Mouse (Mus musculus) right cerebral cortex, postnatal 36 days (tissue): Measurements from ENCODE around the gene Gimap7.

ENCODE experiments used
- DNase-seq, 2 experiments: peaks; one replicate each; pipeline ENCODE4 v3.0.0; 2022; ENCODE audit warnings: low spot score in 2 of 2, mixed read lengths in 1 of 2

Gimap7 gene

DNA sequence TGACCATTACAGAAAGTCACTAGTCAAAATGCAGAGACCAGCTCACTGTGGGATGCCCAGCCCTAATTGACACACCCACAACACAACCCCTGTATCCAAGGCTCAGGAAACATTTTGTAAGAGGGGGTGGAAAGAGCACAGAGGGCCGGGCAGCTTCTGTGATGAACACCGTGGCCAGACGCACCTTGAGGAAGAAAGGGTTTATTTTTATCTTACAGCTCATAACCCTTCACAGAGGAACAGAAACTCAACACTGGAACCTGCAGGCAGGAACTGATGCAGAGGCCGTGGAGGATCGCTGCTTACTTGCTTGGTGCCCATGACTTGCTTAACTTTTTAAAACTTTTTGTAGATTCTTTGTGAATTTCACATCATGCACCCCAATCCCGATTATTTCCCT, 25.5 kb upstream of the Gimap7 start:
- DNase-seq, result no peak

DNA sequence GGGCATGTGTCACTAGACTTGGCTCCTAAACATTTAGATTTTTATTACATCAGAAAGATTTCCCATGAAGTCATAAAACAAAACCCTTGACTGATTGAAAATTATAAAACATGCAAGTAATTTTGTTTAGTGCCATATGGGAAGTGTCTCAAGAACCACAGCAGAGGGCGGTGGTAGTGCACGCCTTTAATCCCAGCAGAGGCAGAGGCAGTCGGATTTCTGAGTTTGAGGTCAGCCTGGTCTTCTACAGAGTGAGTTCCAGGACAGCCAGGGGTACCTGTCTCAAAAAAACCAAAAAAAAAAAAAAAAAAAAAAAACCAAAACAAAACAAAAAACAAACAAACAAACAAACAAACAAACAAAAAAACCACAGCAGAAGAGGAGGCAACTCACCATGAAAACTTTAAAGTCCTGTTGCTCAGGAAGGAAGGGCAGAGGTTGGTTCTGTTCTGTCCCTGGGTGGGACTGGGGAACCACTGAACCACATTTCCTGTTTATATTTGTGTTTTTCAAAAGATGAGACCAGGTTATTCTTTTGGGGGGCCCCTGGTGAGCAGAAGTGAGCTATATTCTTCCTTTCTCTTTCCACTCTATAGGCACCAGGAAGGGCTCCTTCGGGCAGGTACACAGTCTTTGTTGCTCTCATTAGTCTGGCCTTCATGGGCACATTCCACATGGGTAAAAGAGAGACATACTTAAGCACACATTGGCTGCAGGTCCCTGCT, 21.4 kb upstream of the Gimap7 start:
- DNase-seq, result no peak

DNA sequence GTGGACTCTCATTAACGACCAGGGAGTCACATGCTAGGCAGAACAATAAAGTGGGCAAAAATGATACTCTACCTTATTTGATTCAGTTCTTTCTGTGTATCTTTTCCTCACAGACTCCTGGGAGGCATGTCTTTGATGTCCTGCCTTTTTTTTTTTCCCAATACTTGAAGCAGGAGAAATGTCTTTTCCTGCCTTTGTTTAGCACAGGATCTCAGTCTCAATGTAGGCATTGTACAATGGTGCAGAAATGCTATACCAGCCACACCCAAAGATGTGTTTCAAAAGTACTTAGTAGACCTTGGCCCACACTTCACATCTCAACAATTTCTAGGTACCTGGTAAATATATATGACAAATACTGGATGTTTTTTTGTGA, 20.9 kb upstream of the Gimap7 start:
- DNase-seq, result no peak

DNA sequence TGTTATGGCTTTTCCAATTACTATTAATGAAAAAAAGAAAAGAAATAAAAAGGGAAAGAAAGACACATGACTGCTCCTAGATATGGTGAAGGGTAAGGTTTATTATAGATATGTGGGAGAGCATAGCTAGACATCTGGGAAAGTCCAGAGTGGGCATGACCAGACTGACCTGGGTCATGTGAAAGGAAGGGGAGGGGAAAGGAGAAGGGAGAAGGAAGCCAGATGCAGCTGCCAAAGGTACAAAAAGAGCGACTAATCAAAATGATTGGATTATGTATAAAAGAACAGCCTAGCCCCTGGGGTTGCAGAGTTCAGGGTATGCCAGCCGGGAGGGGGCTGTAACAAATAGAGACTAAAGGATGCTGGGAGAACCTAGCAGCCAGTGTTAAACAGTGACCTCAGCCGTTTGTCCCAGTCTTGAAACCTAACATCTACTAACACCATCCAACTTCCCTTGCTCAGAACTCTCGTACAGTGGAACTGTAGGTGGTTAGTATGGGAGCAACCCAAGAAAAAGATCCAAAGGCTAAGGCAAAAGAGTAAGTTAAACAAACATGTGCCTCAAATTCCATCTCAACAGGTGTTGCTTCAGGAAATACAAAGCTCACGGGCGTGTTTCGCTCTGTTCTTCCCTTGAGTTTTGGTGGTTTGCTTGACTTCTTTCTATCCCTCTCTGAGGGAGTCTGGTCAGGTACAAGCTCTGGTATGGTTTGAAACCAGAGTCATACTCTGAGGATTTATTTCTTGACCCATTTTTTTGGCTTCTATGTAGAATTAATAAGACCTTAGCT, 20.2 kb upstream of the Gimap7 start:
- DNase-seq, result no peak

DNA sequence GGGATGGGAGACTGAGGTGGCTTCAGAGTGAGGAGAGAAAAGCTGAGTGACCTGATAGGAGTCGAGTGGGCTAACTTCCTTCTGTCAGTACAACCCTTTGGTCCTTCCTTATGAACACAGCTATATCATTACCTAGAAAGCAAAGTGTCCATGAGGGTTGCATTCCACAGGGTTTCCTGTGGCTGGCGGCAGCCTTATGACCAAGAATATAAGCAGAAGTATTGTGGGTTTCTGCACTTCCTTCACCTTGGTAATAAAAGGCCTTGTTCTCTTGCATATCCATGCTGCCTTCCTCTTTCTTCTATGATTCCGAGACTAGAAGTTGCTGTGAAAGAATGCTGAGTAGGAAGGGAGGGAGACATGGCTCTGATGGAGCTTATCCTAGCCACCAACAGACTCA, 19.5 kb upstream of the Gimap7 start:
- no peak for DNase-seq

DNA sequence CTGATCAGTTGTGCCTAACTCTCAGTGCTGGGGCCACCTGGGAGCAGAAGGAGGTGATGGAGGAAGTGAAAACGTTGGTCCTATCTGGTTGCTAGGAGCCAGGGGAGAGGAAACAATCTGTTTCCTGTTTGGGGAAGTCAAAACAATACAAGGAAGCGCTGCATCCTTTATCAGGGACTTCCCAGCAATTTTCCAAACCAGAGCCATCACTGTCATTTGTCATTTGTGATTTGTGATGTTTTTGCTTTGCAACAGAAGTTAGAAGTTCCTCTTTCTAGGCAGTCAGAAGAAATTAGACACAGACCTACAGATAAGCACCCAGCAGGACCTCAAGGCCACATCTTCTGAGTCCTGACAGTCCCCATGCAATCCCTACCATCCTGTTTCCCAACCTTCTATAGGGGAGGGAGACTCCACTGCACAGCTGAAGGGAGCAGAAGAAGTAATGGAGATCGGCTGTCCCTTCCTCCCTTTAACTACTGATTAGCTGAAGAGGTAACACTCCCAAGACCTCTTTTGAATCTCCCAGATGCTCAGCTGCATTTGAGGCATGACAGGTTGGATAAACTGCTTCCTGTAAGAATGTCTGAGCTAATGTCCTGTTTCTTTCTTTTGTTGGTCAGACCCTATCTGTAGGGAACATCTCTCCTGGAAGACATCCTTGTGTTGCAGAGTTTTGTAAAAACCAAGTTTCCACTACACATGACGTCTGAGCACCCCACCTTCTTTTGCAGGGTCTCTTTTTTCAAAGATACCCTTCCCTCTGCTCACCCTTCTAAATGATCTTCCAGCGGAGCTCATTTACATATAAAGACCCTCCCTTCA, 18.0 kb upstream of the Gimap7 start:
- no peak for DNase-seq

DNA sequence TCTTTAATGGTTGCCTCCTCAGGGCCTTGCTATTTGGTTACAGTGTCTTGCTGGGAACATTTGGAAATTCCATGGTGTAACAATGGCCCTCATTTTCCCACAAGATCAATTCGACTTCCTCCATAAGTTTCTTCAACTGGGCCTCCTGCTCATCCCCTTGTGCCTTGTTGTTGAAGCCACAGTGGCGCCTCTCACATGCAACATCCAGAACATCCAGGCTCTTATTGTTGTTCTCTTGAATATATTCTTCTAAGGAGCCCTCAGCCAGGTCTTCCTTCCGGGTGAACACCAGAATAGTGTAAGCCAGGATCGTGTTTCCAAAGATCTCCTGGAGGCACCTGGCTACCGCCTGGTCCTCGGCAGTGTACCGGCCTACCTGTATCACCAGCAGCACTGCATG, 16.3 kb upstream of the Gimap7 start:
- DNase-seq, result no peak

DNA sequence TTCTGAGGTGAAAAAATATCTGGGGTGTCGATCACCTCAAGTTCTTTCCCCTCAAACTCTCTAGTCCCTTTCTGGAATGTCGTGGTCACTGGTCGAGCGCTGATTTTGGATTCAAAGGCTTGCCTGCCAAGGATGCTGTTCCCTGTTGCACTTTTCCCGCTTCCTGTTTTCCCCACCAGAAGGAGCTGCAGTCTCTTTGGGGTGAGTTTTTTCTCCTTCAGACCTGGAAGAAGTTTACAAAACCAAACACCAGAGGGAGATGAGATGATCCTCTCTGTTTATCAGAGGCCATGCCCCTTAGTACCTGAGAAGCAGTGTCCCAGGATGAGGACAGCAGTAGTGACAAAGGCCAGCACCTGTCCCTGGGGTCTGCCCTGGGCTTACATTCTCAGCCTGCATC, 15.8 kb upstream of the Gimap7 start:
- no peak for DNase-seq

DNA sequence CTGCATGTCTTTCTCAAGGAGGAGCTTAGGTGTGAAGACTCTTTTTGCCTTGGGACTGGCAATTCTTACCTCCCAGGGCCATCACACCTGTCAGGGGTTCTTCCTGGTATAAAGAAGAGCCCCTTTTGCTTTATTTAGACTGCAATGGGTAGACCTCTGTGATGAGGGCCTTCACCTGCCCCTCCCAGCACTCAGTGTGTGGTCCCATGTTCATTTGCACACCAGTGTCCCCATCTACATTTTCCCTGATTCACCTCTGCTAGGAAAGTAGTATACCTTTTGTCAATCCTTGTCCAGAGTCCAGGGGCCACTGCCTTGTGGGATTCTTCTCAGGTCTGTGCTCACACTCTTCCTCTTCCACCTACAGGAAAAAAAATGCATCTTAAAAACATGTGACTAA, 14.3 kb upstream of the Gimap7 start:
- DNase-seq, result no peak

DNA sequence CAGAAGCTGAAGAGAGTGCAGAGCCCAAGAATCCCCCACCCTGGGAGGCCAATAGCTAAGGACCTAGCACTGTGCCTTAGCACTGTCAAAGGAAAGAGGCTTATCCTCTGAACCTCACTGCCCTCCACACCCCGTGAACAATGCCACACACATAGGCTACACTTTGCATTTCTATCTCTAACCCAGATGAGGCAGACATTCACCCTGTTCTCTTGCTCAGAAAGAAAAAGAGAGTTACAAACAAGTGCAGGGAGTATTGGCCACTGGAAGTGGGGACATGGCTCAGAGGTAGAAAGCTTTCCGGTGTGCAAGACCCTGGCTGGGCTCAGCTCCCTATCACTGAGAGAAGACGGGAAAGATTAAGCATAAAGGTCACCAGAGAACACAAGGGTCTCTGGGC, 12.3 kb upstream of the Gimap7 start:
- DNase-seq, result no peak

DNA sequence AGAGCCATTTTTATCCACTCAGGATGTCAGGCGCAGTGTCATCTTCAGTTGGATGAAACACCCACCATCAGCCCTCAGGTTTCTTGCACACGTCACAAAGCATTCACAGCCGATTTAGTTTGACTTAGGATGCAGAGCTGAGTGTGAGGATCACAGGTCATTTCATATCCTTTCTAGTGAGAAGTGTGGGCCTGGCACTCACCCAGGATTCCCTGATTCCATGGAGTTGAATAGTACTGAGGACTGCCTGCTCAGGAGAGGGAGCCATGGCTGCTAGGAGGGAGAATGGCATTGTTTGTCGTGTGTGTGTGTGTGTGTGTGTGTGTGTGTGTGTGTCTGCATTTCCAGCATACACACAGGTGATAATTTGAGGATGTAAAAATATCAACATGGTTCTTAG, 1.9 kb downstream of the Gimap7 start:
- no peak for DNase-seq

DNA sequence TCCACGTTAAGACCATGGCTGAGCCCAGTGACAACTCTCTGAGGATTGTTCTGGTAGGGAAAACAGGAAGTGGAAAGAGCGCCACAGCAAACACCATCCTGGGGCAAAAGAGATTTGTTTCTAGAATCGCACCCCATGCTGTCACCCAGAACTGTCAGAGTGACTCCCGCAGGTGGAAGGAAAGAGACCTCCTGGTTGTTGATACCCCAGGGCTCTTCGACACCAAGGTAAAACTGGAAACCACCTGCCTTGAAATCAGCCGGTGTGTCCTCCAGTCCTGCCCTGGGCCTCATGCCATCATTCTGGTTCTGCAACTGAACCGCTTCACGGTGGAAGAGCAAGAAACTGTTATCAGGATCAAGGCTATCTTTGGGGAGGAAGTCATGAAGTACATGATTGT, 5.0 kb downstream of the Gimap7 start:
- DNase-seq, result no peak

DNA sequence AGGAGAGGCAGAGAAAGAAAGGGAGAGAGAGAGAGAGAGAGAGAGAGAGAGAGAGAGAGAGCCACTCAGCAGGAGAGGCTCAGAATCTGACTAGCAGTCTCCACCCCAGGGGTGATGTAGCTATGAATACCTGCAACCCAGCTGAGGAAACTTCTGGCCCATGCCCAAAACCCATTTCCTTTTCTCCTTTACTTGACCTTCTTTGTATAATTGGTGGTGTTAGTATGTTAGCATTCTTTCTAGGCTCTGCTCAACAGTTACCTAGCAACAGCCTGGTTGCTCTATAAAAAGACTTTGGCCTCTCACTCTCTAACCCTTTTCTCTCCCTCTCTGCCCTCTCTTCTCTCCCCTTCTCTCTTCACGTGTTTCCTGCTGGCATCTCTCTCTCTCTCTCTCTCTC, 7.1 kb downstream of the Gimap7 start:
- DNase-seq, result no peak

DNA sequence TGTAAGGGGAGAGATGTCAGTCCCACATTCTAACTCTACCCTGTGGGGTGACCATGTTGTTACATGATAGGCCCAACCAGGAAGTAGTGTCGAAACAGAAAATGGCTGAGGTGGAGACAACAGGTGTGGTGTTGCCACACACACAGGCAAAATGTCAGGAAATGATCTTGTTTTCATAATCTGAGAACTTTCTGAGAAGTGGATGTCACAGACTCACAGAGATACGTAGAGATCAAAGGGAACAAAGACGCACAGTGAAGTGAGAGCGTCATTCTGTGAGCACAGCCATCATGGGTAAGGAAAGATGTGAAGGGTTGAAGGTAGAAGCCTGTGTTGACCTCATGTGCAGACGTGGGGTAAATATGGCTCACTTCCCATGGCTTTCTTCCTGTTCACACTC, 9.3 kb downstream of the Gimap7 start:
- no peak for DNase-seq

DNA sequence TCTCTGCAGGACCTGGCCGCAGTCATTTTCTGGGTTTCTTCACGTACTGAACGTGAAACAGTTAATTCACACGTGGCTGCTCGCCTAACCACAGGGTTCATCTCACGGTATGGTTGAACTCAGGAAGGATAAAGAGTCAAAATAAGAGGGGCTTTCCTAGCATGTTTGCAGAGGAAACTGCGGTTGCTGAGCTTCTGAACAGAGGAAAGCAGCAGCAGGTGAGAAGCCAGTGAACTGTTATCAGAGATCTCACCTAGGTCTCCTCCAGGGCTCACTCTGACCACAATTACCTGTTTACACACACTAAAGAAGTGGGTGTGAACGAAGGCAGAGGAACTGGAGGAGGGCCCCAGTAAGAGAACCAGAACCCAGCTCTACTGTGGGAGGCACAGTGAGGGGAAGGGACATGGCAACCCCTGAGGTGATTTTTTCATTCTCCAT, 14.5 kb downstream of the Gimap7 start:
- no peak for DNase-seq

DNA sequence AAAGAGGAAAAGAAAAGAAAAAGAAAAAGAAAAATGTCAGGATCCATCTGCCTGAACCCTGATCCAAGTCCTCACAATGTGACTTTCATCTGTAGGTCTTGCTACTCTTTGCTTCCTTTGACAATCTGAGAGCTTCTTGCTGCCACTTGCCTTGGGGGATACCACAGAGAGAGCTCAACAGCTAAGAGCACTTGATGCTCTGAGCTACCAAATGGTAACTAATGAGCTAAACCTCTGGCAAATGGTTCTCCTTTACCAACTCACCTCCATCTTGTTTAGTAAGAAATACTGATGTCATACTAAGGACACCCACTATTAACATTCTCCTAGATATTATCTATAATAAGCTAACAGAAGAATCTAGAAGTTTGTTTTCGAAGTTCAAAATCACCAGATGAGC, 15.2 kb downstream of the Gimap7 start:
- no peak for DNase-seq

DNA sequence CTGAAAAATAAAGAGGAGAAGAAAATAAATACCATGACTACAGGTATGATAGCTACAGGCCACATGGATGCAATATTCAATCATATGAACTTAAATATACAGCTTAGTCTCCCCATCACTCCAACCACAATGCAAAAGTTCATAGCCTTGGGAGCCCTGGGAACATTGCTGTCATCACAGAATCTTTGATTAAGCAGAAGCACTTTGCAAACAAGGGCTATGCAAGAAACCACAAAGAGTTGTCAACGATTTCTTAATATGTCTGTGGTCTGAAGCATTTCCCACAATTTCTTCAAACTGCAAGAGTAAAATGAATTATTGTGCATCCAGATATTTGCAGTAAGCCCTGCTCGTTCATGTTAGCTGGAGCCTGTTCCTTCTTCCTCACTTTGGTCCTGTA, 18.6 kb downstream of the Gimap7 start:
- DNase-seq, result no peak

DNA sequence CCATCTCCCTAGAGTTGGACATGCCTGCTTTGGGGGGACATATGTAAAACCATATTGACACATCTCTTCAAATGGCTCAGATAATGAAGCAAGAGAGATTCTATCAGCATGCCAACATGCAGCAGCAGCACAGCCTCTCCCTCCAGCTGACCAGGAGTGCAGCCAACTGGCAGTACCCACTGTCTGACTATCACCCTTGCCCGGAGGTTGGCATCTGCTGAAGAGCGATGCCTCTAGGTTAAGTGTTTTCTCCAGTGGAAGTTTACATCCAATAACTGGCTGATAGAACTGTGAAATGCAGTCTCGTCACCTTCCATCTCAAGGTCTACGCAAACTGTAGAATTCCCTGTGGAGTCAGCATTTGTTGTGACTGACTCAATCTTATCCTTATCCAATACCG, 19.3 kb downstream of the Gimap7 start:
- DNase-seq, result no peak

DNA sequence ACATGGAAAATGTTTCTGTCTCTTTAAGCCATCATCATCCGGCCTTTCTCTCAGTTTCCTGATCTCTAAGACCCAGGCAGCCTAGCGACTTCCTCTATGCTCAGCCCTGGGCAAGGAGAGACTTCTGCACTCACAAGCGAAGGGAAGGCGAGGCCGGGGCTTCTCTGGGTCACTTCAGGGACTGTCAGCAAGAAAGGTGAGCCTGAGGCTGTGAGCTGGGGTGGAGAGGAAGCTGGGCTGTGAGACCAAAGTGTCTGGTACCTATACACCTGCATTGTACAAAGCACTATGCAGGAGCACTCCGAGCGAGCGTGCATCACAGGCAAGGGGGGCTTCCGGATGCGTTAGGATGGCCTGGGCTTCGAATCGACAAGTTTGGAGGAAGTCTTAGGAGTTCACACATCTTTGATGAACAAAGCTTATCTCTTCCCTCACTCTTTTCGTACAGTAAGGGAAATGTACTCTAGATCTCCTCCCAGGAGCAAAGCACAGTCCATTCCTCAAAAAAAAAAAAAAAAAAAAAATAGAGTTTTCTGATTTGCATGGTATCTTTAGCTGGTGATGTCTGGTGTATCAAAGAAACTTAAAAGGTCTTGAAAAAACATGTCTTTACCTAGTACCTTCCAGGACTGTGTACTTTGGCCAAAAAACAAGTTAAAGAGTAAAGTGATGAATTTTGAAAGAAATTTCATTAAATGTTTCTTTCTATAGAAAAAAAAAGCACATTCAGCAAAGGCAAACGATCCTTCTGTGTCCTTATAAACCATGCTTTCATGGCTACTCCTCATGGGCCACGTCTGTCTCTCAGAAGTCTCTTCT, 20.7 kb downstream of the Gimap7 start, which contains the start of gene Gimap1:
Gimap1 (plus strand) TSS at position 94 of the 819 bp plus-strand sequence.
- no peak for DNase-seq

DNA sequence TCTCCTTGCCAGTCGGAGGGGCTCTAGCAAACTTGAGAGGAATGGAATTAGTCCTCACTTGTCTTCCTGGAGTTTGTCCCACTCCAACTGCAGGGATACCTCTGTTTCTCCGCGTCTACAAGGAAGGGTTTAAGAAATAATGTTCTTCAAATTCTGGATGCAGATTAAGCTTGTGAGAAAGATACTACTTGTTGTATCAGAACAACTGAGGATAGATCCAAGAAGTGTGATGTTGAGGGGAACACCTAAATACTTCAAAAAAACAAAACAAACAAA, 21.3 kb downstream of the Gimap7 start:
- no peak for DNase-seq

DNA sequence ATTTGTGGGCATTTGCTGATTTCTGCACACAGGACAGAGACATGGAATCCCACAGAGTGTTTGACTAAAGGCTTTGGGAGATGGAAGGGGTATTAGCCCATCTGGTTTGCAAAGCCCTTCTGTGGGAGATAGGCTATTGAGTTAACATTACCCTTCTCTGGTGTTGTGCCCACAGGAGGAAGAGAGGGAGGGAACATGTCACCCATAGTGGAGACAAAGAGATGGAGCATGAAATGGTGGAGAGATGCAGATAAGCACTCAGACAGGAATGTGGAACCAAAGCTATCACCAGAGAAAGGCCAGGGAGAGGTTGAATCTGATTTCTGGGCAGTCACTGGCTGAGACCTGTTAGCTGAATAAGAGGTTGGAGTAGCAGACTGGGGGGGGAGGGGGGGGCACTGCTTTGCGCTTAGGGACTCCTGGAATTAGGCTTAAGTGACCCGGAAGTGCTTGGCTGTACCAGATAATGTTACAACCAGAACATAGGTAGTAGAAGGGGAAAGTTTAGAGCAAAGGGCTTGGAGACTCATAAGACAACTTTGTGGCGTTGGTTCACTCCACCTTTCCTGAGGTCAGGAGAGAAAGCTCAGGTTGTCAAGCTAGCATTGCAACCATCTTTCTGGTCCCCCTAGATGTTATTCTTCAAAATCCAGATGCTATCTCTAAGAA, 22.2 kb downstream of the Gimap7 start:
- DNase-seq, result no peak
